Mouse (Mus musculus) midbrain, postnatal 0 days (tissue): ENCODE results near the gene Nrxn2. TPM values are rescaled to one million over a fixed set of nuclear protein-coding genes. Genes with fewer than 3 reads are reported as not detected.

Source experiments
- ATAC-seq: fragments of 200-750 bp; cut with Nextera tagmentation; 2 replicates; pipeline ENCODE4 v1.8.0; 2017; ENCODE audit warnings: moderate number of reproducible peaks, mild to moderate bottlenecking, moderate TSS enrichment, moderate library complexity; ENCODE audit not compliant: low FRiP score
- DNase-seq: peaks from one replicate; pipeline ENCODE4 v3.0.0-alpha.2; 2015; ENCODE audit warnings: low spot score
- H3K27ac ChIP-seq: fragments of 300-500 bp; sonication (generic); 2 replicates; pipeline ENCODE4 v1.5.1; 2014; ENCODE audit warnings: low read depth, mild to moderate bottlenecking, low read length, mixed read lengths
- H3K27me3 ChIP-seq: fragments of 300-500 bp; sonication (generic); 2 replicates; pipeline ENCODE4 v1.6.1; 2014; ENCODE audit warnings: low read length, control low read depth, mixed read lengths; ENCODE audit not compliant: insufficient read depth
- H3K36me3 ChIP-seq: fragments of 300-500 bp; sonication (generic); 2 replicates; pipeline ENCODE4 v1.6.1; 2014; ENCODE audit warnings: low read length, control low read depth, mixed read lengths; ENCODE audit not compliant: insufficient read depth
- H3K4me1 ChIP-seq: fragments of 300-500 bp; sonication (generic); 2 replicates; pipeline ENCODE4 v1.6.1; 2014; ENCODE audit warnings: mild to moderate bottlenecking, control low read depth, antibody characterized with exemption, low read length, mixed read lengths; ENCODE audit not compliant: insufficient read depth
- H3K4me2 ChIP-seq: fragments of 300-500 bp; sonication (generic); 2 replicates; pipeline ENCODE4 v1.6.1; 2014; ENCODE audit warnings: low read depth, mild to moderate bottlenecking, low read length, mixed read lengths; ENCODE audit not compliant: poor library complexity, severe bottlenecking
- H3K4me3 ChIP-seq: fragments of 300-500 bp; sonication (generic); 2 replicates; pipeline ENCODE4 v1.5.1; 2014; ENCODE audit warnings: low read depth, mild to moderate bottlenecking, low read length, moderate library complexity
- H3K9ac ChIP-seq: fragments of 300-500 bp; sonication (generic); replicated peaks from 2 replicates; pipeline ENCODE4 v1.6.1; 2014; ENCODE audit warnings: mild to moderate bottlenecking, low read length, moderate library complexity, mixed read lengths; ENCODE audit not compliant: poor library complexity, severe bottlenecking
- H3K9me3 ChIP-seq: fragments of 300-500 bp; sonication (generic); 2 replicates; pipeline ENCODE4 v1.6.1; 2016; ENCODE audit warnings: low read length, control low read depth
- CTCF ChIP-seq: IDR thresholded peaks from 2 replicates; pipeline ENCODE4 v1.5.1; 2016; ENCODE audit warnings: antibody characterized with exemption, mild to moderate bottlenecking
- WGBS: fragments of 180-500 bp; shearing (Covaris S2); extraction: QIAGEN DNeasy Blood & Tissue Kit; methylation state at CpG from one replicate; pipeline ENCODE4 v1.1.7; 2014; 5-methylcytosine and 5-hydroxymethylcytosine counted together
- polyA plus RNA-seq: library from polyadenylated mRNA; unstranded; fragments of >200 nt; fragmentation: Nextera tagmentation; extraction: Ambion mirVana; gene quantifications from 2 replicates; pipeline ENCODE4 v1.2.1, GENCODE M21; 2015
- total RNA-seq: library from RNA; depleted of rRNA; stranded (reverse); fragments of >200 nt; gene quantifications from 2 replicates; pipeline ENCODE4 v1.2.3, GENCODE M21; 2014

Gene Nrxn2
- total and polyA plus RNA-seq, 2 experiments from 2014 or later: 75.7 to 382 TPM

DNA sequence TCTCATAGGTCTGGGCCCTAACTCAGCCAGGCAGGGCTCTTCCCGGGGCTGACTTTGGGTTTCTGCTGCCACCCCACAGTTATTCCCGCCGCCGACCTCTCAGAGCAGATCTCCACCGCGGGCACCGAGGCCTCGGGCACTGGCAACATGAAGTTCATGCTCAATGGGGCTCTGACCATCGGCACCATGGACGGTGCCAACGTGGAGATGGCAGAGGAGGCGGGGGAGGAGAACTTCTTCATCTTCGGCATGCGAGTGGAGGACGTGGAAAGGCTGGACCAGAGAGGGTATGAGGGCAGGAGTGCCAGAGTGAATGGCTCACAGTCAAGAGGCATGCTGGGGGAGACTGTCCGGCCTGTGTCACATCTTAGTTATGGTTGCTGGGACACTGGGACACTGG lies 24.9 kb upstream of the Nrxn2 start:
- TF ChIP-seq CTCF: no peak
- no peak overlapping the region for H3K4me2 ChIP-seq
- H3K27ac ChIP-seq: no peak overlapping the region
- H3K9ac ChIP-seq: no peak overlapping the region
- no peak overlapping the region for H3K4me3 ChIP-seq
- H3K27me3 ChIP-seq: no peaks in the 10 kb centered on the region
- ATAC-seq (no peak), DNase-seq (no peak)
- H3K4me1 ChIP-seq: peaks cover 4% of the 10 kb centered on the region; the same call in 1 of the 2 replicates
- H3K36me3 ChIP-seq: no peaks in the 10 kb centered on the region
- no peaks in the 10 kb centered on the region for H3K9me3 ChIP-seq
- WGBS: 91% methylated on average over 16 of the region's 16 CpGs

DNA sequence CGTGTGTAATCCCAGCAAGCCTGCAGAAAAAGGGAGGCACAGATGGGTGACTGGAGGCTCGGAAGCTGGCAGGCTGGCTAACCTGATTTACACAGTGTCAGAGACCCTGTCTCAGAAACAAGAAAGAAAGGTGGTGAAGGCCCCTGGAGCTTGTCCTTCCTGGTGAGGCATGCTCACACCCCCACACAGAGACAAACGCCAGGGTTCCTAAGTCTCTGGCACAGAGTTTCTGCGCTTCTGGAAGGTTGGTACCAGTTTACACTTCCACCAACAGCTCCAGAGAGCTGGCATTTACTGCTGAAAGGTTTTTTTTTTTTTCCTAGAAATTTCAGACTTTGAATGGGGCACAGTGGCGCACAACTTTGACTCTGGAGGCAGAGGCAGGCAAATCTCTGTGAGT lies 22.3 kb upstream of the Nrxn2 start:
- Histone ChIP-seq H3K9ac (no peak overlapping the region), H3K4me2 (no peak overlapping the region), H3K4me1 (peaks cover 6% of the 10 kb centered on the region; the same call in 1 of the 2 replicates), H3K36me3 (no peaks in the 10 kb centered on the region), H3K27ac (no peak overlapping the region), H3K9me3 (no peaks in the 10 kb centered on the region), H3K4me3 (no peak overlapping the region), H3K27me3 (no peaks in the 10 kb centered on the region)
- DNase-seq (no peak), ATAC-seq (no peak)
- TF ChIP-seq CTCF: no peak
- WGBS: 86% methylated on average over 5 of the region's 5 CpGs

DNA sequence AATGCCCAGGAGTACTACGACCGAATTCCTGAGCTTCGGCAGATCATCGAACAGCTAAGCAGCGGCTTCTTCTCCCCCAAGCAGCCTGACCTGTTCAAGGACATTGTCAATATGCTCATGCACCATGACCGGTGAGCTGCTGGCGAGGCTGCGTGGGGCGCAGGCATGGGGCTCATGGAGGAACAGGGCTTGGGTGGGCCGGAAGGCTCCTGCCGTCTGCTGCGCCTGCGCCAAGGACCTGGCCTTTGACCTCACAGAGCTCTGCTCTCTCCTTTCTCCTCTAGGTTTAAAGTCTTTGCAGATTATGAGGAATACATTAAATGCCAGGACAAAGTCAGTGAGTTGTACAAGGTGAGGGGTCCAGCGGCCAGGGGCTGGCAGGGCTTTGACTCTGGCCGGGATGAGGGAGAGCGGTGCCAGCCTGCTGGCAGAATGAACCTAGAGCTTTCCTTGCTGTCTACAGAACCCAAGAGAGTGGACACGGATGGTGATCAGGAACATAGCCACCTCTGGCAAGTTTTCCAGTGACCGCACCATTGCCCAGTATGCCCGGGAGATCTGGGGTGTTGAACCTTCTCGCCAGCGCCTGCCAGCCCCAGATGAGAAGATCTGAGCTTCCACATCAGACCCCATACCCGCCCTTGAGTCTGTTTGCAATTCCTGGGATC lies 20.8 kb upstream of the Nrxn2 start:
- ATAC-seq (no peak), DNase-seq (no peak)
- H3K27me3 ChIP-seq: no peaks in the 10 kb centered on the region; the same call in 1 of the 2 replicates
- peaks cover 5% of the 10 kb centered on the region; the same call in 1 of the 2 replicates for H3K36me3 ChIP-seq
- peaks cover 17% of the 10 kb centered on the region; the same call in 1 of the 2 replicates for H3K4me1 ChIP-seq
- 85% methylated on average over 22 of the region's 22 CpGs for WGBS
- H3K9me3 ChIP-seq: no peaks in the 10 kb centered on the region
- H3K27ac ChIP-seq: peak overlapping the region; percentile 82; the same call in 1 of the 2 replicates
- peak overlapping the region; percentile 98 for H3K4me2 ChIP-seq
- H3K9ac ChIP-seq: no peak overlapping the region
- H3K4me3 ChIP-seq: no peak overlapping the region; the same call in 1 of the 2 replicates
- TF ChIP-seq CTCF: no peak

DNA sequence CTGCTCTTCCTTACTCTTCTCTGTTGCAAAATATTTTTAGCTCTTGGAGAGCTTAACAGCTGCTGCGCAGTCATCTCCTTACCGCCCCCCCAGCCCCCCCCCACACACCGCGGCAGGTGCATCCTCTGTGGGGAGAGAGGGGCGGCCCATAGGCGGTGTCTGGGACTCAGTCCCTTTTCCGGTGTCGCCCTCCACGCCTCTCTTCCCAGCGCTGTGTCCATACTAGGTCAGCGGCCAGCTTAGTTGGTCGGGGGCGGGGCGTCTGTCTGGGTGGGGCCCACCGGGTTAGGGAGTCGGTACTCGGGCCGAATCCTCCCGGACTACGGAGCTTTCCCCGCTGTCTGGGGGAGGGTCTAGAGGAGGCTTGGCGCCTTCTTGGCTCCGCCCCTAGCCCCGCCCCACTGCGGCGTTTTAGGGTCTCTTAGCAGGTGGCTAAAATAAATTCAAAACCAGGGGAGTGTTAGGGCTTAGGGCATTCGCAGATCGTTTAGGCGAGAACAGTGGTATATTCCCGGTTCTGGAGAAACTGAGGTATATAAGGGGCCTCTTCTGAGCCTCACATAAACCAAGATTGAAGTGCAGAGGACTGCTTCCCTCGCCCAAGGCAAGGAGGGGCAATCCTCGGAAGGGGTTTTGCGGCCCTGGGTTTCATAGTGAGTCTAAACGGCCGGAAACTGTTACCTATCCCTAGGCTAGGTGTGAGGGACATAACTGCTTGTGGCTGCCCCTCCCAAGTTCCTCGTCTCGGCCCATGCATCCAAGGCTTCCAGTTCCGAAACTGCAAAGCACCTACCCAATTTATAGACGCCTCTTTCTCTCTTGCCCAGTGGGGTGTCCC lies 19.9 kb upstream of the Nrxn2 start:
- Histone ChIP-seq H3K4me2 (peak overlapping the region; percentile 98), H3K27ac (peak overlapping the region; percentile 82), H3K36me3 (peaks cover 12% of the 10 kb centered on the region), H3K4me3 (peak overlapping the region; percentile 69), H3K9me3 (no peaks in the 10 kb centered on the region), H3K9ac (peak overlapping the region; percentile 88), H3K27me3 (no peaks in the 10 kb centered on the region; the same call in 1 of the 2 replicates), H3K4me1 (peaks cover 17% of the 10 kb centered on the region; the same call in 1 of the 2 replicates)
- ATAC-seq: peak; percentile 72
- DNase-seq: peak; percentile 83
- WGBS: 1% methylated on average over 38 of the region's 39 CpGs
- TF ChIP-seq CTCF: no peak

DNA sequence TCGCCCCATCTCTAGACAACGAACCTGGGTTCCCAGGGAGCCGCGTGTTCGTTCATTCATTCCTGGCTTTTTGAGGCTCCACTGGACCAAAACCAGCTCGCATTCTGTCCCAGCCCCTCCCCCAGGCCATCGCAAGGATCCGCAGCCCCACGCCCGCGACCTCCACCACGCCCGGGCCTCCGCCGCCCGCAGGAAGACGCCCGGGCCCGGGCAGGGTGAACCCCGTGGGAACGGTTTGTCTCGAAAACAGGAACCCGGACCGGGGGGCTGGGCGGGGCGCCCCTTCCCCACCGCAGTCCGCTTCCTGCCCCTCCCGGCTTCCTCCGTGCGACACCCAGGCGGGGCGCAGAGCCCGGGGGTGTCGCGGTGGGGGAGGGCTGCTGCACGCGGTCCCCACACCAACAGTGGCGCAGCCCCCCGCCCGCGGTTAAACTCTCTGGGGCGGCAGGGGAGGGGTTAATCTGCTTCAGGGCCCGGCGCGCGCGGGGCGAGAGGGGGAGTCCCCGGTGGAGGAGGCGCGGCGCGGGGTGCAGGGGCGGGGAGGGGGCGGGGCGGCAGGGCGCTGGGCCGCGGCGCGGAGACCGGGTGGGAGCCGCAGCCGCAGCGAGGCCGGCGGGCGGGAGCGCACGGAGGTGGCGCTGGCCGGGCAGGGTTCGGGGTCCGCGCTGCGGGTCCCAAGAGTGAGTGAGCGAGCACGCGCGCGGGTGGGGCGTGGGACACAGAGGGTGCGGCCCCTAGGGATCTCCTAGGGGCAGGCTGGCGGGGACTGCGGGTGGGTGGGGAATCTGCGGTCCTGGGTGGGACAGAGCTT lies 19.0 kb upstream of the Nrxn2 start, which contains the start of gene Rasgrp2:
TSS of gene Rasgrp2 (plus strand) at position 56 of the 811 bp plus-strand sequence.
- peak within 1 kb of the TSS; percentile 82 for H3K27ac ChIP-seq
- peak within 1 kb of the TSS; percentile 98 for H3K4me2 ChIP-seq
- peak; percentile 63 for DNase-seq
- H3K4me3 ChIP-seq: peak within 1 kb of the TSS; percentile 69
- WGBS: under 1% methylated on average over 58 of the region's 87 CpGs
- no peaks in the 10 kb centered on the region; the same call in 1 of the 2 replicates for H3K27me3 ChIP-seq
- H3K4me1 ChIP-seq: peaks cover 17% of the 10 kb centered on the region; the same call in 1 of the 2 replicates
- H3K9me3 ChIP-seq: no peaks in the 10 kb centered on the region
- H3K36me3 ChIP-seq: peaks cover 15% of the 10 kb centered on the region
- ATAC-seq: peak; percentile 24; the same call in 1 of the 2 replicates
- peak within 1 kb of the TSS; percentile 88 for H3K9ac ChIP-seq
- no peak for TF ChIP-seq CTCF
